Mouse (Mus musculus) bone marrow macrophage, adult 2 months (primary cell): ENCODE measurements around the gene Megf9.

Experiments
- CTCF ChIP-seq: IDR thresholded peaks from 2 replicates; pipeline ENCODE4 v1.5.1; 2012; ENCODE audit warnings: low read depth, mild to moderate bottlenecking, low read length, moderate library complexity
- POLR2A ChIP-seq: IDR thresholded peaks from 2 replicates; pipeline ENCODE4 v1.6.1; 2012; ENCODE audit warnings: mild to moderate bottlenecking, low read depth, low read length, borderline replicate concordance

- TF ChIP-seq CTCF (no peak), POLR2A (no peak)
Measured at GRCm38 (mm10) chr4:70545869-70546542, 11.2 kb upstream of the Megf9 start.
